Mouse (Mus musculus) stomach, postnatal 0 days (tissue): ENCODE results near the gene Slc44a1.

Experiments used
- CTCF ChIP-seq: IDR thresholded peaks from 2 replicates; pipeline ENCODE4 v1.5.1; 2016; ENCODE audit warnings: antibody characterized with exemption, low read depth, mild to moderate bottlenecking, moderate library complexity
- EP300 ChIP-seq: optimal IDR thresholded peaks from 2 replicates; pipeline ENCODE3; 2016; ENCODE audit warnings: antibody characterized with exemption

DNA sequence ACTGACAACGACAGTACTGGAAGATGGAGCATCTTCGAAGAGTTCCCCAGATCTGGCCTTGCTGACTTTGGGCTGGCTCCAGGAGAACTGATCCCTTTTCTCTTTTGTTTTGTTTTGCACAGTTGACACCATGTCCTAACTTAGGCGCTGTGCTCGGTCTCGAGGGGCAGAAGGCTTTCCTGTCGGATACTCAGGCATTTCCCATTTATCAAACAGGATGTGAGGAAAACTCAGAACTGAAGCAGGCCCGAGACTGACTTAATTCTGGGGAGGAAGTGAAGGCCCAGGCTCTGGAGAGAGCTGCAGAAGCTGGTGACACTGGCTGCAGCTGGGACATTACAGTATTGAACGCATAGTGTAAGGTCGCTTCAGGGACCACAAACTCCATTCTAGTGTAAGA lies 152.2 kb downstream of the Slc44a1 start:
- TF ChIP-seq CTCF (no peak), EP300 (no peak)
